Mouse (Mus musculus): ENCODE data around the gene Tnfaip6.

Gene Tnfaip6

DNA sequence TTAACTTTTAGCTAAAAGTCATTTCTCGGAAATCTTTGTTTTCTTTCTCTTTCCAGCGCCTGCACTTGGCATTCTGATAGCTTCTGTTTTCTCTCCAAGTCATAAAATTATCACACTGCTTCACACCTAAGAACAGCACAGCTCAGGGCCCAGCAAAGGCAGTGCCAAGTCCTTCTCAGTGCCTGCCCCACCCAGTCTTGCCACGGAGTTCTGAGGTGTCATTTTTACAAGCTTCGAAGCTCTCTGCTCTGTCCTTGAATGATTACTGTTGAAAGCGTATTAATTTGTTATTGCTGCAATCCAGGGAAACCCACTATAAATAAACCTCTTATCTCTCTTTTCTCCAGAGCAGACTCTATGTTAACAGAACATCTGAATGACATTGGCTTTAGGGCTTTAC, 15.7 kb downstream of the Tnfaip6 start:
- DNase-seq (ENCODE audit: low read depth): no peak

DNA sequence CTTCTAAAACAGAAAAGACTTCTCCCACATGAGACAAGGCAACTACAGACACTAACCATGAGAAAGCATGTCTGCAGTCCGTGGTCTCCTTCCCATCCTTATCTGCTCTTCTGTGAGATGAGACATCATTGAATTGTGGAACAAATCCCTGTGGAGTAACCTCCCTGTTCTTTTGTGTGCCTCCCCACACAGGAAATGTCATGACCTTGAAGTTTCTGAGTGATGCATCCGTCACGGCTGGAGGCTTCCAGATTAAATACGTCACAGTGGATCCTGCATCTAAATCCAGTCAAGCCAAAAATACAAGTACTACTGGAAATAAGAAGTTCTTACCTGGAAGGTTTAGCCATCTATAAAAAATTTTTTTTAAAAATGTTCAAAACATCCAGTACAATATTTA, 17.8 kb downstream of the Tnfaip6 start:
- DNase-seq (ENCODE audit: low read depth): peak; percentile 22

DNA sequence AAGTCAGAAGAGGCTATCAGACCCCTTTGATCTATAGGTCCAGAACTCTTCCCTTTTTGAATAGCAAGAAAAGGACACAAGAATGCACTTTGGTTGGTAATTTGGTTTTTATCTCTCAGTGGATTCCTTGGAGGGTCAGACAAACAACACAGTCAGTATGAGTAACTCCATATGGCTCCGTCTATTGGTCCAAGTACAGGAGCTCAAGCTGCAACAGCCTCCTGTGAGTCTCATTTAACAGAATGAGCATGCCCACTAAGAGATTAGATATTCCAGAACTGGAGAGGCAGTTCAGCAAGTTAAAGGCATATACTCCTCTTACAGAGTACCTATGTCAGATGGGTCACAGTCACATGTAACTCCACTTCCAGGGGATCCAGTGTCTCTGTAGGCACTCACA, 19.3 kb downstream of the Tnfaip6 start:
- DNase-seq (ENCODE audit: low read depth): no peak

DNA sequence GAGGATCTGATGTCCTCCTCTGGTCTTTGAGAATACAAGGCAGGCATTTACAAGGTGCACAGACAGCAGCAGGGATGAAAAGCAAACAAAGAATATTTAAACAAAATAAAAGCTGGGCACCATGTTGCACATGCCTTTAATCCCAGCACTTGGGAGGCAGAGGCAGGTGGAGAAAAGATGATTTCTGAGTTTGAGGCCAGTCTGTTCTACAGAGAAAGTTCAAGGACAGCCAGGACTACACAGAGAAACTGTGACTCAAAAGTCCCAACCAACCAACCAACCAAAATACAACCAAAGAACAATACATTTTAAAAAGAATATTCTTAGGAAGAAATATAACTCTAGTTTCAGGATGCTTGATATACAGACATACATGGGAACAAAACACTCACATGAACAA, 19.9 kb downstream of the Tnfaip6 start:
- no peak for DNase-seq (ENCODE audit: low read depth)

DNA sequence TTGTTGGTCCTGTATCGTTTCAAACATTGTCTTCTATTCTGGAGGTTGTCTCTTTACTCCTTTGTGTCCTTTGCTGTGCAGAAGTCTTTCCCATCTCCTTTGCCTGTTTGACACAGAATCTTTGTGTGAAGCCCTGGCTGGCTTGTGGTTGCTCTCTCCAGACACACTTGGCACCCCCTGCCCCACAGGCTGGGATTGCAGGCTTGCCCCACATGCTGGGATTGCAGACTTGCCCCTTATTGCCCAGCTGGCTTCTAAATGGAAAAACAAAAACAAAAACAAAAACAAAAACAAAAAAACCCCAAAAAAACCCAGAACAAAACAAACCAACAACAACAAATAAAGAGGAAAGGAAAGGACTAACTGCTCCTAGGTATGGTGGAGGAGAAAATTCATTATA, 30.8 kb downstream of the Tnfaip6 start:
- no peak for DNase-seq (ENCODE audit: low read depth)

DNA sequence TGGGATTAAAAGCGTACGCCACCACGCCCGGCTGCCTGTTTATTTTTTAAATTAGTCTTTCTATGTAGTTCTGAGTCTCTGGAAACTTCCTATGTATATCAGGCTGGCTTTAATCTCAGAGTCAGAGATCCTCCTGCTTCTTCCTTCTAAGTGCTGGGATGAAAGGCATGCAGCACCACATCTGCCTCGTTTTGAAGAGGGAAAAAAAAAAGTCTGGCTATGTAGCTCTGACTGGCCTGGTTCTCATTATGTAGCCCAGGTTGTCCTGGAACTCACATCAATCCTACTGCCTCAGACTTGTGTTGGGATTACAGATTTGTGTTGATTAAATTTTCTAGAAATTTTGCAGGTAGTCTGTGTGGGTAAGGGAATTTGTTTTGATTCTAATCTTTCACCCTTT, 33.0 kb downstream of the Tnfaip6 start:
- no peak for DNase-seq (ENCODE audit: low read depth)

DNA sequence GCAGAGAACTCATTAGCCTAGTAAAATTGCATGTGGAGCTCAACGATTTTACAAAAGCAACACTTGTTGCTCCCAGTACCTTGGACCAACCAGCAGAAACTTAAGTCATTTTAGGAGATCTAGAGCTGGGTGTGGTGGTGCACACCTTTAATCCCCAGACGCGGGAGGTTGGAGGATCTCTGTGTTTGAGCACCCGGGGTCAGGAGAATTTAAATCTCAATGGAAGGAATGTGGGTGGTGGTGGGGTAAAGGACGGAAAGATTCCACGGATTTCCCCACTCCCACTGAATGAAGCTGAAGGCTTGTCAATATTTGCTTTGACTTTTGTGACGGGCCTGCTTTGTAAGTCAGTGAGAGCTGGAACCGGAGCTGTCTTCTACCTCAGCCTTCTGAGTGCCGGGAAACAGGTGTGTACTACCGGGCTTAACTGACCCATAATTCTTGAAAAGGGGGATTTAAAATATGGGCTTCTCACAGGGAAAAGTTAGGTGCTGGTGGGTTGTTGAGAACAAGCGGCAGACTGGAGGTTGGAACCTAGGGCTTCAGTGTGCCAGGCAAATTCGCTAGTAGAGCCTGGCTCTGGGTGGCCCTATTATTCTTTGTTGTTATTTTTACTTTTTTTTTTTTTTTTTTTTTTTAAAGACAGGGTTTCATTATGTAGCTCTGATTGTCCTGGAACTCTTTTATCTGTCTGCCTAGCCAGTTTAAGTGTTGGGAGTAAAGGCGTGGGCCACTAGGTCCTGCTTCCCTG, 33.6 kb downstream of the Tnfaip6 start:
- DNase-seq (ENCODE audit: low read depth): no peak

DNA sequence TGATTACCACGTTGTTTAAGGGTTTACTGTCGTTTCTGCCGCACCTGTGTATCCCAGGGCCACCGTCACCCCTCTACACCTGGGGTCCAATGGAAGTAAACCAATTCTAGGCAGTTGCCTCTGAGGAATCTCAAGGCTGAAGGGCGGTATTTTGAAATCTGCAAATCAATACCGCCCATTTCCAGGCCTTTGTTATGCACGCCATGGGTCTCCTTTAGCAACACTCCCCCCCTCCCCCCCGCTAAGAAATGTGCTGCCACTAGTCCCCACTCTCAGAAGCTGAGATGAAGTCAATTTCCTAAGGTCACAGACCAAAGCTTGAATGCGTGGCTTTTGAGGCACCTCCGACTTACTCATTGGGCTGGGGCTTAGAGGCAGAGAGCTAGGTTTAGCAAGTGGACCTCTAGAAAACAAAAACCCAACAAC, 34.3 kb downstream of the Tnfaip6 start:
- no peak for DNase-seq (ENCODE audit: low read depth)

DNA sequence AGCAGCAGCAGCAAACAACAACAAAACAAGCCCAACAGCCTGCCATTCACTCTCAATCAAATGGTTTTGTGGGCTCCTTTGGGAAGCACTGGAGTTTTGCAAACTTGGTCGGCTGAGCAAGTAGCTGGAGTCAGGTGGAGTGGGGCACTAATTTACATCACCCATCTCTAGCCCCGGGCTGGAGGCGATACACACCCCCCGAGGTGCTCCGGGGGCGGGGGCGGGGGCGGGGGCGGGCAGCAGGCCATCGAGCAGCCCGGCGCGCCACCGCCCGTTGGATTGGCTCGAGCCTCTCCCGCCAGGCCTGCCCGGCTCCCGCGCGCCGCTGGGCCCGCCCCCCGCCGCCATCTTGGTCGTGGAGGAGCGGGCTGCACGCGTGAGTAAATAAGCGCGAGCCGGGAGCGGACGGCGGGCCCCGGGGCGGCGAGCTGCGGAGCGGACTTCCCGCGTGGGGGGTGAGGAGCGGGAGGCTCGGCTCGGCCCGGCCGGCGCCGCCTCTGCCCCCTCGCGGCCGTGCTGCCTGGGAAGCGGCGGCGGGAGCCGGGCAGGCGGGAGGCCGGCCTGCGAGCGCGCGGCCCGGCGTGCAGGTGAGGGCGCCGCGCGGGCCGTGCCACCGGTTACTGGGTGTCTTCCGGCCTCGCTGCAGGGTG, 34.8 kb downstream of the Tnfaip6 start, which contains the start of gene Rif1:
Gene Rif1, plus strand, starts transcription at position 342 of the 650 bp plus-strand sequence.
- peak; percentile 70 for DNase-seq (ENCODE audit: low read depth)

DNA sequence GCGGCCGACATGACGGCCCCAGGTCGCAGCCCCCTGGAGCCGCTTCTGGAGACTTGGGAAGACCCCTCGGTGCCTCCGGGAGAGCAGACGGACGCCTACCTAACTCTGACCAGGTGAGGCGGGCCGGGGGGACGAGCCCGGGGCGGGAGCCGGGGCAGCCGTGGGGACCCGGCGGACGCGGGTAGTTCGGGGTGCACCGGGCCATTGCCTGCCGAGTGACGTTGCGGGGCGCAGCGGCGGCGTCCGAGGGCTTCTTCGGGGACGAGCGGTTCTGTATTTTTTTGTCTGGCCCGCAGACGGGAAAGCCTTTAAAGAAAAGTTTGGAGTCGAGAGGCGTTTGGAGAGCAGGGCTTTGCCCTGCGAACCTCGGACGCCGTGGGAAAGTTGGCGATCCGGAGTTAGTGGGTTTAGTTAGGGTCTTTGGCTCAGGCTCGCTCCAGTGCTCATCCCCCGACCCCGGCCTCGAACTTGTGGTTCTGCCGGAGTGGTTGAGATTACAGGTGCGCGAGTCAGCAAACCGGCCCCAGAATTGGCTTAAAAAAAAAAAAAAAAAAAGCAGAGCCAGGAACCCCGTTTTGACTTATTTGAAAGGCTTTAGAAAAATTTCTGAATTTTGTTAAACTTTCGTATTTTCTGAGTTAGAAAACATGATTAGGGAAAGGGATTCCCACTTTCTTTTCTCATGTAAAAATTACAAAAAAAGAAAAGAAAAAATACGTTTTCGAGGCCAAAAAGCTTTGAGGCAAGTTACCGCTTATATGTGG, 35.5 kb downstream of the Tnfaip6 start:
- DNase-seq (ENCODE audit: low read depth): peak; percentile 24

DNA sequence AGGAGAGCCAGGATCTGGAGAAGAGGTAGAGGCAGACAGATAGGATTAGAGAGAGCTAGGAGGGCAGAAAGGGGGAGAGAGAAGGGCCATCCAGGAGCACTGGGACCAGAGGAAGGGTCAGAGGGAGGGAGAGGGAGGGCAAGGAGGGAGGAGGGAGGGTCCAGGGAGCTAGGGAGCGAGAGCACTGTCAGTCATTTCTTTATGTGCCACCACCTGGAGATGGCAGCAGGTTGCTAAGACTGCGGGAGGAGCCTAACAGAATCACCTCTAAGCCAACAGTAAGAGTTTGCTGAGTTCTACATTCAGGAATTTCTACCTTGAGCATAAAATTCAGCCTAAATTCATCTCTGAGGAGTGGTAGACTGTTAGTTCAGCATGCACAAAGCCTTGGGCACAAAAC, 40.9 kb downstream of the Tnfaip6 start:
- no peak for DNase-seq (ENCODE audit: low read depth)

DNA sequence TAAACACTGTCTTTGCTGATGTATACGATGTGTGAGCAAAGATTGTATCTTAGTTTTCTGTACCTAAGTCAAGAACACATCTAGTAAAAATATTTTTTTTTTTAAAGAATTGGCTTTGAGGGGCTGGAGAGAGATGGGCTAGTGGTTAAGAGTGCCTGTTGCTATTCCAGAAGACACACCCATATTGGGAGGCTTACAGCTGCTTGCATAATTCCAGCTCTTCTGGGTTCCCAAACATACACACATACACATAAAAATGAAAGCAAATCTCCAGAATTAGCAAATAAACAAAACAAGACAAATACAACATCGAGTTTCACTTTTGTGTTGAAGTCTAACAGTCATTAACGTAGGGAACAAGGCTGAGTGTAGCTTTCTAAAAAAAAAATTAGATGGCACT, 46.2 kb downstream of the Tnfaip6 start:
- no peak for DNase-seq (ENCODE audit: low read depth)

DNA sequence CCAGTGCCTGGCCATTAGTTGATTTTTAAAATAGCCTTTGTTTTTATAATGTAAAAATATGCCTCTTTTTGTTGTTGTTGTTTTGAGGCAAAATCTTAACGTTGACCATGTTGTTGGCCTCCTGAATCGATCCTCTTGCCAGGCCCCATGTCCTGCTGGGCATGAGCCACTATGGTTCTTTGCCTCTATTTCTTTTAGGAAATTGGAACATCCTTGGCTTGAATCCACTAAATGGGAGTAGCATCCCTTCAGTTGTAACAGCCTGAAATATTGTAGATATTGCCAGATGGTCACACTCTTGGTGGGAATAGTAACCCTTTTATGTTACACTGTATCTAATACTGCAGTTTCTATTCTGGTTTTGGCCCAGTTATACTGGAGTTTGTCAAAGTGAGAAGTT, 46.8 kb downstream of the Tnfaip6 start:
- DNase-seq (ENCODE audit: low read depth): no peak
